Mouse (Mus musculus): ENCODE data around the gene Ggt1.

The Ggt1 gene

DNA sequence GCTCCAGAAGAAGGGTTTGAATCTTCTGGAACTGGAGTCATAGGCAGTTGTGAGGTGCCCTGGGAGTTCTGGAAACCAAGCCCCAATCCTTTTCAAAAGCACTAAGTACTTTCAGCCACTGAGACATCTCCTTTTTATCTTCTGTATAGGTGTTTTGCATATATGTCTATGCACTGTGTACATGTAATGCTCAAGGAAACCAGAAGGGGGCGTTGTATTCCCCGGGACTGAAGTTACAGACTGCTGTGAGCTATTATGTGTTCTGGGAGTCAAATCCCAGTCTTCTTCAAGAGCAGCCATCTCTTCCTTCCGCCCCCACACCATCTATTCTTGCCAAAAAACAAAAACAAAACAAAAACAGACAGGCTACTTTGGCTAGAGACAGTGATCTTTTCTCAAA, 59.4 kb downstream of the Ggt1 start:
- in situ Hi-C loops (cut with MboI; ENCODE audit: unreplicated experiment in 2 of 2), result no loop called here

DNA sequence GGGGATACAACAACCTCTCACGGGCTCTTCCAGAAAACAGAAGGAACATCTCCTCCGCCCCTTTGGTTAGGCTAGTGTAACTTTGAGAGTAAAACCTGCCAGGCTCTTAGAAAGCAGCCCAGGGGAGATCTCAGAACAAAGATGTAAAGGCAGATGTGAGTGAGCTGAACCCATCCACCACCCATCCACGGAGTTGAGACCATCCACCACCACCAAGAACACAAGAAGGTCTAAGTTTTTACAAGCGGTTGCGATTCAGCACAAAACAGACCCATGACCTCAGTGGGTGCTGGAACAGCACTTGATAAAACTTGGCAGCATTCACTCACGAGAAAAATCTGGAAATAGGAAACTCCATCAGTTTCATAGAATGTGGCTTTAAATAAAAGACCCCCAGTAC, 64.5 kb downstream of the Ggt1 start:
- in situ Hi-C loops (cut with MboI; ENCODE audit: unreplicated experiment in 2 of 2), result no loop called here

- in situ Hi-C loops (cut with MboI; ENCODE audit: unreplicated experiment in 2 of 2), result no loop called here
Measured at GRCm38 (mm10) chr10:75626991-75627390, 65.6 kb downstream of the Ggt1 start.

DNA sequence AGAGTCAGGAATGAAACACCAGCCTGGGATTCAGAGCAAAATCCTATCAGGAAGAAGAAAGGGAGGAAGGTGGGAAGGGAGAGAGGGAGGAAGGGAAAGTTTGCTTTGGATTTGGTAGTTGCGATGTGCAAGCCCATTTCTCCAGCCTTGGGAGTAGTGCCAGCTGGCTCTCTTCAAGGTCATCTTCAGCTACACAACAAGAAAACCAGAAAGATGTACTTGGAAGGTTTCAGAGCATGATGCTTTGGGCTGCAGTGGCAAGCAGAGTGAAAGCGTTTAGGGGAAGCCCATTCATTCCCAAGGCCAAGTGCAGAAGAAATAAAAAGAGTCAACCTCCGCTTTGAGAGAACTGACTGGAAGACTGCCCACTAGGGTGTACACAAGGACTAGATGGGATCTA, 66.1 kb downstream of the Ggt1 start:
- in situ Hi-C loops (cut with MboI; ENCODE audit: unreplicated experiment in 2 of 2), result no loop called here

DNA sequence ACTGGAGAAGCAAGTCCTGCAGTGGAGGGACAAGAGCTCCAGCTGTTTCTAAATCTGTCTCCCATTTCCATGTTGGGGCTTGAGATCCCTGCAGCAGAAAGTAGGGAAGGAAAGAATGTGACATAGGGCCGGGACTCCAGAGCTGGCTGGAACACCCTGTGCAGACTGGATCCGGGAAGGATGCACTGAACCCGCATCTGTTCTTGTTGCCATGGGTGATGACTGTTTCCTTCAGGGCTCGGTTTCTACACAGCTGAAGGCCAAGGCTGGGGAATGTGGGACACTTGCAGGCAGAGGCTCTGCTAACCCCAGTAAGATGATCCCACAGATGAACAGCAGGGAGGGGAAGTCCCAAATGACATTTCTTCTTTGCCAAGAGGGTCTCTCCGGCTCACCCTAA, 71.2 kb downstream of the Ggt1 start:
- in situ Hi-C loops (cut with MboI; ENCODE audit: unreplicated experiment in 2 of 2), result loop anchor here in 1 of 2 experiments (5.0 kb wide), 1 partner anchor 45 kb away; the partner anchor contains the start of gene Ggt5

GRCm38 (mm10) chr10:75633048-75633447, 71.6 kb downstream of the Ggt1 start:
- in situ Hi-C loops (cut with MboI; ENCODE audit: unreplicated experiment in 2 of 2), result loop anchor here in 1 of 2 experiments (5.0 kb wide), 1 partner anchor 46 kb away; the partner anchor contains the start of gene Ggt5

DNA sequence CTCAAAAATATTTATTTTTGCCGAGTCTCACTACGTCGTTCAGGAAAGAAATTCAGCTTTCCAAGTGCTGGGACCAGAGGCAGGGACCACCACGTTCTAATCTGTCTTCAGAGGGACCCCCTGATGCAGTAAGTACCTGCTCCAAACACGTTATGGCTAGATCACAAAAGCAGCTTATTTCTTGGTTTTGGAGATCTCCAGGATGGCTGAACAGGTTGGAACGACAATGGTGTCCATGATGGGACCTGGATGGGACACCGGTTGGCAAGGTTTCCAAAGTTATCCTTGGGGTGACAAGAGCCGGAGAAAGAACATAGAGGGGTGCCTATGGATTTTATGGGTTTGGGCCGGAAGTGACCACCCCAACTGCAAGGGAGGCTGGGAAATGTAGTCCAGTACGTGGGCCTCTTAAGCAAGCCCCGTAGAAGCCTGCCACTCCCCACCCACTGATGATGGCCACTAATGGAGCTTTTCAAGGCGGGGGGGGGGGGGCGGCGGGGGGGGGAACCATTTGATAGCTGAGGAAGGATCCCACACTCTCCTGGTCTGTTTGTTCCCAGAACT, 72.3 kb downstream of the Ggt1 start:
- in situ Hi-C loops (cut with MboI; ENCODE audit: unreplicated experiment in 2 of 2), result loop anchor here in 1 of 2 experiments (5.0 kb wide), 1 partner anchor 46 kb away; the partner anchor contains the start of gene Ggt5

DNA sequence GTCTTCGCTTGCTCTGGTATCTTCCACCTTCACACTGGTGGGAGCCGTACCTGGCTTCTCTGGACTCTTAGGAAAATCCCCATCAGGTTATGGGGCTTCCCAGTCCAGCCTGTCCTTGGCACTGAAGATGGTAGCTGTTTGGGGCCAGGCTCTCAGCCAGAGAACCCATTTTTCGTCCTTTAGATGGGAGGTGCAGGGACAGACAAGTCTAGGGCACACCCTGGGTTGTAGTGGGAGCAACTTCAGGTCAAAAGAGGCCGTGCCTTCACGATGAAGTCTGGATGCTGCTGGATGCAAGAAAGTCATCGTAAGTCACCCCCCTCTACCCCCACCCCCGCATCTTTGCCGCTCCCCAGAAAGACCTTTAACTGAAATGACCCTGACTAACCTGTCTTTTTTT, 73.2 kb downstream of the Ggt1 start:
- in situ Hi-C loops (cut with MboI; ENCODE audit: unreplicated experiment in 2 of 2), result loop anchor here (5.0 kb wide), 1 partner anchor 47 kb away; the partner anchor contains the start of gene Ggt5 (in 2 of the 2)

DNA sequence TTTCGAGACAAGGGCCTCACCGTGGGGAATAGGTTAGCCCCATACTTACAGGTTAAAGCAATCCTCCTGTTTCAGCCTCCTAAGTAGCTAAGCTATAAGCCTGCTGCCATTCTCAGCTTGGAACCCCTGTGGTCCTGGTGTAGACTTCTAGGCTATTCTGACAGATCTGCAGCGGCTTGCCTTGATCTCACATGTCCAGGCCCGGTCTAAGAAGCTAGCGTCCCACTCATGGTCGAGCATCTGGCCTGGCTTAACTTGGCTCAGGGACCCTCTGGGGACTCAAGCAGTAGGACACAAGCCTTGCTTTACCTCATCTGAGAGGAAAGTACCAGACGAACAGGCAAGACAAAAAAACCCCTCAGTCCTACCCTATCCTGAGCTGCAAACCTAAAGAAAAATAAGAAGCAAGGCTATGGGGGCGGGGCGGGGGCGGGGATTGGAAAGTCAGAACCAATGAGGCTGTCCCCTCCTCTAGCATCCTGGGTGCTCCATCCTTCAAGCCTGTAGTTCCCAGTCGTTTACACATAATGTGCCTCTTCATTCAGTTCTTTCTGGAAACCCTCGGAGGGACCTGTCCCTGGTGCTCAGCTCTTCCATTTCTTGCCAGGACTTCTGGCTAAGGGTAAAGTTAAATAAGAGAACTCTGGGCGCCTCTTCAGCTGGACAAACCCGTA, 73.8 kb downstream of the Ggt1 start:
- in situ Hi-C loops (cut with MboI; ENCODE audit: unreplicated experiment in 2 of 2), result loop anchor here in 1 of 2 experiments (5.0 kb wide), 1 partner anchor 48 kb away; the partner anchor contains the start of gene Ggt5

DNA sequence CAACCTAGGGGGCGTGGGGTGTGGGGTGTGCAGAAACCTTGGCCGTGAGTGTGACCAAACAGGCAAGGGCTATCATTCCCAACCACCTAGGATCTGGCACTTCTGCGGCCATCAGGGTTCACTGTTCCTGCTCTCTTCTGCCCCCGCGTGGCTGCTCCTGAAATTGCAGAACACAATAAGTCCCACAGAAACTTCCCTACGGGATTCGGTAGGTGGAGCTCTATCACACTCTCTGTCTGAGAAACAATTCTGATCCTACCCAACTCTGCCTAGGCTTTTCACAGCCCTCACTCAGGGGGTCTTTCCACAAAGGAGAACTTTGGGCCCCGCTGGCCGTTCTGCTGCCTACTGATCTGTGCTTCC, 74.3 kb downstream of the Ggt1 start:
- in situ Hi-C loops (cut with MboI; ENCODE audit: unreplicated experiment in 2 of 2), result loop anchor here in 1 of 2 experiments (5.0 kb wide), 1 partner anchor 48 kb away; the partner anchor contains the start of gene Ggt5

Data from v-Abl transformed pro-B cells (cell line).